Mouse (Mus musculus): ENCODE measurements around the gene H3f3a.

H3f3a gene

DNA sequence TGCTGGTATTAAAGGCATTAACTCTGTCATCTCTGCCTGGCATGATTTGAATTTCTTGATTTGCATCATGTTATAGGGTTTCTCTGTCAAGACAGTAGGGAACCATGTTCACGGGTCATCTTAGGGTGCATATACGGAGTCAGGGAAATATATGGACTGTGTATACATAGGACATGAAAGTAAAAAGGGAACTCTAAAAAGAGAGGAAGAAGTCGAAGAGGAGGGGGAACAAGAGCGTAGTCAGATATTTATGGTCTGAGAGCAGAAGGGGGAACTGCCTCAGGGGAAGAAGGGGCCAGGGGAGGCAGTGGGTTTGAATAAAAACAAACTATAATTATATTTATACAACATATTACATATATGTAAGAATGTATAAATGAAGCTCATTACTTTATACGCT is 8.5 kb upstream of the H3f3a start:
- no peak for DNase-seq

DNA sequence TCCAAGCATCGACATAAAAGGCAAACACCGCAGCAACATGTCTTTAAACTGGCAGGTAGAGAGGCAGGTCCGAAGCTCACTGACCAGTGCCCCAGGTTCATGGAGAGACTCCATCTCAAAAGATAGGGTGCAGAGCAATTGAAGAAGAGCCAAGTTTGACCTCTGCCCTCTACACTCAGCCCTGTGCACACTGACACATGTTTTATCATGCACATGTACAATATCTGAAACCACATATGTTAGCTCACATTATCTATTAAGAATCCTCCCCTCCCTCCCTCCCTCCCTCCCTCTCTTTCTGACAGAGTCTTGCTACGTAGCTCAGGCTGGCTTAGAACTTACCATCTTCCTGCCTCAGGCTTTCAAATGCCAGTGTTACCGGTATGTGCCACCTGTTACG is 7.4 kb upstream of the H3f3a start:
- DNase-seq = no peak

DNA sequence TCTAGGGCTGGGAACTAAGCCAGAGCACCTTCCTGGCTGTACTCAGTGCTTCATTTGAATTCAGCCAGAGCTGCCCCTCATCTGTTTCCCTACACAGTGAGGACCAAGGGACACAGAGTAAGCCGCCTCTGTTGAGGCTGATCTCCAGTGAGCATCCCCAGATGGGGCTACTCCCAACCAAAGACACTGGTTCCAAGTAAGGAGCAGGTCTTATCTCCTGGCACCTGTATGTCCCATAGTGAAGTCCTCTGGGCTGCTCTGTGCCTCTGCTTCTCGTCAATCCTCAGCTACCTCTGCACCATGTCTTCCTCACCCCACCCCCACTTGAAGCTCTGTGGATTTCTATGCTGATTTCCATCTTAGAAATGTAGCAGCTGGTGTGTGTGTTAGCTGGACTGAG is 4.3 kb upstream of the H3f3a start:
- DNase-seq = no peak

DNA sequence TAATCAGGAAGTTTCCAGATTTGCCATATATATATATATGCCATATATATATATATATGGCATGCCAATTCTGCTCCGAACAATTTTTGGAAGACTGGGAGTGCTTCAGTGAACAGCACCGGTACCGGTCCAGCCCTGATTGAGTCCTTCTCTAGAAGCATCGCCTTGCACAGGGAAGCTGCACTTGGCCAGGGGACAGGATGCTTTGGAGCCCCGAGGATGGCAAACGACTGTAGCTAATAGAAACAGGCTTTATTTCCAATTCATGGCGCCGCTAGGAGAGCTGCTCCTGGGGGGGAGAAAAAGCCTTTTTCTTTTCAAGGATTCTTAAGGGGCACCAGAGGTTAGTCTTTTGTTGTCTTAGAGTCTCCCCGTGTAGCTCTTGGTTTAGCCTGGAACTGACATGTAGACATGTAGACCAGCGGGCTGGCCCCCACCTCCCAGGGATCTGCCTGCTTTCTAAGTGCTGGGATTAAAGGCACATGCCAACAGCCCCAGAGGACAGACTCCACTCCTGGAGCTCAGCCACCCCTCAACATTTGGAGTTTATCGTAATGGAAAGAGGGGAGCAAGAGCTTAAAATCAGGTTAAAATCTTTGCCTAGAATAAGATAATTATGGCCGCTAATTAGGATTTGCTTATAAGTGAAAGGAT is 1.8 kb upstream of the H3f3a start:
- DNase-seq = peak; percentile 34 to 40

DNA sequence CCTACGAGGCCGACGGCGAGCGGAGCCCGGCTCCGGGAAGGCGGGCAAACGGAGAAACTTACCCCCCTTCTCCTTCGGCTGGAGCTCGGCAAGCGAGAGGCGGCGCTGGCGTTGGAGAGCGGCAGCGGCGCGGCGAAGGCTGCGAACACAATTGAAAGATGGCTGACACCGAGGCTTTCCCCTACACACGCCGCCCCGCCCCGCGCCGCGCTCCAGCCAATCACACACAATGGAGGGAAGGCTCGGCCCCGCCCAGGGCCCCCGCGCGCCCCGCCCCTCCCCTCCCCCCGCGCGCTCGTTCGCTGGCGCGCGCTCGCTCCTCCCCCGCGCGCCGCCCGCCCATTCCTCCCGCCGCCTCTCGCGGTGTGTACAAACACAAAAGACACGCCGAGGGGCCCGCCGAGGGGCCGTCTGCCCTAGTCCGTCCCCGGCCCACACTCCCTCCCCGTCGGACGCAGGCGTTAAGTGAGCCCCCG is 296 bp downstream of the H3f3a start:
- DNase-seq = peak; percentile 95 to 97

DNA sequence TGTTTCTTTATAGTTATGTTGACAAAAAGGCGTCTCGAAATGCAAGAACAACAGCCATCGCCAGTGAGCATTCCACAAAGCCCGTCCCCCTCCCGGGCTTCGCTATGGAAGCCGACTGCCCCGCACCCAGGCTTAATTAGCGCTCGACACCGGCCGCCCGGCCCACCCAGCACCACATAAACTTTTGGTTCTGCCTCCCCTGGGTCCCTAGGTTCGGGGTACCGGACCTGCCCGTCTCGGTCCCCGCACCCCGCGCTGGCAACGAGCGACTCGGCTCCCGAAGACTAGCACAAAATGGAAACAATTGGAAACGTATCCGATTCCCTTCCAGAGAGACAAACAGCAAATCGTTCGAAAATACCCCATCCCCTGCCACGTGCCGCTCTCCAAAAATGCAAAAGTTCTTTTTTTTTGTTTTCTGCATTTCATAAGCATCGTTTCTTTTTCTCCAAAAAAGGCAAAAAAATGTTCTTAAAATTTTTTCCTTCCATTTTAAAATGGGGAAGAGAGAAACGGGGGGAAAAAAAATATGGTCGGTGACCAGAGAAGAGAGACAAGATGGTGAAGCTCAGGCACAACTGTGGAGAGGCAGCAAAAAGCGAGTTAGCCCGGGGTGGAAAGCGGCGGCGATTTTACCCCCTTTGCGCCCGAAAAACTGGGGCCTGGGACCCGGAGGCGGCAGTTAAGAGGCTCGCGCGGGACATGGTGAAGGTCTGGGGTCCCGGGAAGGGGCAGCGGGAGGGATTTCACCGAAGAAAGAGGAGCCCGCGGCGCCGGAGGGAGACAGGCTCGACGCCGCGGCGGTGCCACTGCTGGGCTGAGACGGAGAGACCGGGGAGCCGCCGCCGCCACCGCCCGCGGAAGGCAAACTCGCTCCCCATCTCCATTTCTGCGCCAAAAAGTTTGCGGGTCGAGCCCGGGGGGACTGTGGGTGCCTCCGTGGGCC is 1.0 kb downstream of the H3f3a start:
- DNase-seq = peak; percentile 50 to 66

DNA sequence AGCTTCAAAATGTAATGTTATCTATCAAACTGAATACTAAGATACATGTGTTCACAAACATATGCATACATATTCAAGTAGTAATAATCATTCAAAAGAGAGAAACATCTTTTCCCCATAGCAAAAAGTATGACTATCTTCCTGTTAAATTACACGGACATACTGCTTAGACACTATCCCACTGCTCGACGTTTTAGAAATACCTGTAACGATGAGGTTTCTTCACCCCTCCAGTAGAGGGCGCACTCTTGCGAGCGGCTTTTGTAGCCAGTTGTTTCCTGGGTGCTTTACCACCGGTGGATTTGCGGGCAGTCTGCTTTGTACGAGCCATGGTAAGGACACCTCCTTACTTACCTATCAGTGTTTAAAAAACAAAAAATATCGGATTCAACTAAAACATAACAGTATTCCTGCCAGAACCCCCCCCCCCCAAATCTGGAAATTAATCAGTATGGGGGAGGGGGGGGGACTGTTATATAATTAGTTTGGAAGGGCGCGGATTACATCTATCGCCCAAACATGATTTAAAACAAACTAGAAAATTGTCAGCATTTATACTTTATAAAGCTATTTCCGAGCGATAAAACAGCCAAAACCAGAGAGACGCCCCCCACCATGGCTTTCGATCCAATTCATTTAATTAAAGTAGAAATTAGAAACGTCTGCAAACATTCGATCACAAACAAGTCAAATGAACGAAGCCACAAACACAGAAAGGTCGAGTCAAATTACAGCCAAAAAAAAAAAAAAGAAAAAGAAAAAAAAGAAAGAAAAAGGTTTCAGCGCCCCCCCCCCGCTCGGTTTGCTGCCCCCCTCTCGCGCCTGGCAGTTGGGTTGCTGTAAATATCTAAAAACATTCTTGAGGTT is 1.9 kb downstream of the H3f3a start:
- DNase-seq = peak in 1 of 2 experiments; percentile 24

DNA sequence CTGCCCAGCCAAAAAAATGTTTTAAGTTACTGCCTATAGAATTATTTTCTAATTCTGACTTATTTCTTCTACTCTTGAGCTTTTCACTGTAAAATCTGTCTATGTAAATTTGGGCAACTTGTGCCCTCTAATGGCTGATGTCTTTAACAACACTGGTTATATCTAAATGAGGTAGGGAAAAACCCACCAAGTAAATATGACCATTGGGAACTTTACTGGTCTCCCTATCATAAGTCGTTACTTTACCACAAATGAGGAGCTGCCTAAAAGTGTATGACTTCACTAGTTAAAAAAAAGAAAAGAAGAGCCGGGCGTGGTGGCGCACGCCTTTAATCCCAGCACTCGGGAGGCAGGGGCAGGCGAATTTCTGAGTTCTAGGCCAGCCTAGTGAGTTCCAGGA is 2.8 kb downstream of the H3f3a start:
- DNase-seq = peak; percentile 27 to 35

DNA sequence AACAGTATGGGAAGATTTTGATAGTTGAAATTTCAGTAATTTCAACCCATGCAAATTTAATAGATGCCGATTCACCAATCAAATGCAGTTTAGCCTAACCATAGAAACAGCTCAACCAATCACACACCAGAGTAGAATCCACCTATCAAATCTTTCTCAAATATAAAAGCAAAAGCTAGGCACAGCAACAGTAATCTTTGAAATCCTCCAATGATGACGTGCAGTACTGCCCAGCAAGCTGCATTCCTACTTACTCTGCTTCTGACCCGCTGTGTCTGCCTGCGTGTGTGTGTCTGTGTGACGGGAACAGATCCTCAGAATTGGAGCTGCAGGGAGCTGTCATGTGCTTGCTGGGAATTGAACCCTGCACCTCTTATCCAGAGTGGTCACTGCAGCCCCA is 4.9 kb downstream of the H3f3a start:
- DNase-seq = peak in 1 of 2 experiments; percentile 30

DNA sequence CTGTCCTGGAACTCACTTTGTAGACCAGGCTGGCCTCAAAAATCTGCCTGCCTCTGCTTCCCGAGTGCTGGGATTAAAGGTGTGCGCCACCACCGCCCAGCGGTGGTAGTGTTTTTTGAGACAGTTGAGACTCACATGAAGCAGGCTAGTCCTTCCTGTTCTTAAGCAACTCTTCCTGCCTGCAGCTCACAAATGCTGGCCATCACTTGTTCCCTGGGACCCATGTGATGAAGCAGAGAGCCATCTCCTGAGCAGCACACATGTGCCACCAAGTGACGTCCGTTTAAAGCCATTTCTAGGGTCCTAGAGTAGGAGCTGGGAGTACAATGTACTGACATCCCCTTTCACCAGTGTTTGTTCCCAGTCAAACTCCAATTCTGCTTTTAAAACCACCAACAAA is 9.9 kb downstream of the H3f3a start:
- DNase-seq = no peak

DNA sequence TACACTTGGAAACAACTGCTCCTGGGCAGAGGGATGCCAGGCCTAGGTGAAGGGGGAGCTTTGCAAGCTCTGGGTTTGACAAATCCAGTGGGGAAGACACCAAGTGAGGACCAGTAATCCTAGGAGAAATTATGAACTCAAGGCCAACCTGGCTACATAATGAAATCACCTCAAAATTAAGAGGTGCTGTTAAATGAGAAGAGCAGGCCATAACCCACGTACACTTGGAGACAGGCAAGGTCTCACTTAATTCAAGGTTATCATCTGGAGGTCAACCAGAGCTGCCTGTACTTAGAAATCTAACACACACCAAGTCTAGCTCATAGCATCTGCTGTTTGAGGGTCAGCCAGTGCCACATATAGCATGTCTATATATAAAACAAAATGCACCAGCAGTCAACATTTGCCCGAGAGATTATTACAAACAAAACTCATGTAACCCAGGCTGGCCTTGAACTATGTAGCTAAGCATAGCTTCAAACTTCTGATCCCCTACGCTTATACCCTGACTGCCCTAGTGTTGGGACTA is 12.2 kb downstream of the H3f3a start:
- DNase-seq = no peak

DNA sequence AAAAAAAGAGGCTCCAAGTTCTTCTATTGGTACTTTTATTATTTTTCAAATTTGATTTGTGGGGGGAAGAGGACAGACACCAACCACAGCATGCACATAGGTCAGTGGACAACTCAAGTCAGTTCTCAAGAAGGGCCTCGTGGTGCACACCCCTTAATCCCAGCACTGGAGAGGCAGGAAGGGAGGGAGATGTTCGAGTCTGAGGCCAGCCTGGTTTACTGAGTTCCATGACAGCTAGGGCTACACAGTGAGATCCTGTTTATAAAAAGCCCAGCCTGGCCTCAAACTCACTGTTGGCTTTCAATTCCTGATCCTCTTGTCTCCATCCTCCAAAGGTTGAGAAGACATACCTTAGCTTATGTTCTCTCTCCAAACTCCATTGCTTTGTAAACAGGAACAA is 12.9 kb downstream of the H3f3a start:
- DNase-seq = no peak

DNA sequence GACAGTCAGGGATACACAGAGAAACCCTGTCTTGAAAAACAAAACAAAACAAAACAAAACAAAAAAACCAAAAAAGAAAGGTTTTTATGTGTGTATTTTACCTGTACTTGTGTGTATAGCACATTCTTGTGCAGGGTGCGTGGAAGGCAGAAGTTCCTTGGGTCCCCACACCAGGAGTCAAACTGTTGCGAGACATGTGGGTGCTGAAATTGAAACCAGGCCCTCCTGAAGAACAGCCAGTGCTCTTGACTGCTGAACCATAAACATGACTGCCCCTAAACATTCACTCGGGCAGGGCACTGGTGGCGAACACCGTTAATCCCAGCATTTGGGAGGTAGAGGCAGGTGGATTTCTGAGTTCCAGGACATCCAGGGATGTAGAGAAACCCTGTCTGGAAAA is 13.7 kb downstream of the H3f3a start:
- no peak for DNase-seq

DNA sequence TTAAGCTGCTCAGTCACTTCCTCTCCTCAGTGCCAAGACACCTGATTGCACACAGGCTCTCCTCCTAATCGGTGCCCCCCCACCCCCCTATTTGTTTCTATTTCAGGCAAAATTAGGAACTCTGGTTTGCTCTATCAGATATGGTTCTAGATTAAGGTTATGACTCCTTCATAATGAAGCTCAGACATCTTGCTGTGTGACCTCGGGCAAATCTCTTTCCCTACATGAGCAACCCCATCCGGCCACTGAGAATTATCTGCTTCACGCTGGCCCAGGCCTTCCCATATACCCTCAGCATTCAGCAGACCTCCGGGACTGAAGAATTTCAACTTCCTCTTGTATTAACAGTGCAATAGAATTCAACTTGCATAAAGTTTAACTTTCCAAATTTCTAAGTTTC is 14.5 kb downstream of the H3f3a start:
- DNase-seq = no peak

DNA sequence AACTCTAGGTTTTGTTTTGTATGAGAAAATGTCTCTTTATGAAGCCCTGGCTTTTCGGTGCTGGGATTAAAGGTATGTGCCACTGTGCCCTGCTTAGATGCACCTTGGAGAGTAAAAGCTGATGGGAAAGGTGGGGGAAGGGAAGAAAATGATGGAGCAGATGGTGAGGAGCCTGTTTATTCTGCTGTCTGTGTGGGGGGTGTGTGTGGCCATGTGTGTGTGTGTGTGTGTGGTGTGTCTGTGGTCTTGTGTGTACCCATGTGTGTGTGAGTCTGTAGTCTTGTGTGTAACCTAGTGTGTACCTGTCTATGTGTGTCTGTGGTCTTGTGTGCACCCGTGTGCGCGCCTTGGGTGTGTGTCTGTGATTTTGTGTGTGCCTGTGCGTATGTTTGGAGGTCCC is 15.1 kb downstream of the H3f3a start:
- peak in 1 of 2 experiments; percentile 26 for DNase-seq

DNA sequence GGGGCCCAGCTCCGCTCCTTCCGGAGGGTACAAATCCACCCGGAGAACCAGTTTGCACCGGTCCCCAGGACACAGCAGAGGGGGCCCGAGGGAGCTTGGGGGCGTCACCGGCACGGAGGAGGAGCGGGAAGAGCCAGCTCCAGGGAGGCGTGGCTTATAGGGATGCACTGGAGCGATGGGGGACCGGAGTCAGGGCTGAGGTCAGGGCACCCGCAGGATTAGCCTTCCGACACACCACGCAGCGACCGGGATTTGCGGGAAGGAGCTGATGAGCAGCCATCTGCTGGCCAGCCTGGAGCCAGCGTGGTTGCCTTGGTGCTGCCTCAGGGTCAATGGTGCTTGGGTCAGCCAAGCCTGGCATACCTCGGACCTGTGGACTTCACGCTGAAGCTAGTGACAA is 19.6 kb downstream of the H3f3a start:
- DNase-seq = peak; percentile 75 to 80

DNA sequence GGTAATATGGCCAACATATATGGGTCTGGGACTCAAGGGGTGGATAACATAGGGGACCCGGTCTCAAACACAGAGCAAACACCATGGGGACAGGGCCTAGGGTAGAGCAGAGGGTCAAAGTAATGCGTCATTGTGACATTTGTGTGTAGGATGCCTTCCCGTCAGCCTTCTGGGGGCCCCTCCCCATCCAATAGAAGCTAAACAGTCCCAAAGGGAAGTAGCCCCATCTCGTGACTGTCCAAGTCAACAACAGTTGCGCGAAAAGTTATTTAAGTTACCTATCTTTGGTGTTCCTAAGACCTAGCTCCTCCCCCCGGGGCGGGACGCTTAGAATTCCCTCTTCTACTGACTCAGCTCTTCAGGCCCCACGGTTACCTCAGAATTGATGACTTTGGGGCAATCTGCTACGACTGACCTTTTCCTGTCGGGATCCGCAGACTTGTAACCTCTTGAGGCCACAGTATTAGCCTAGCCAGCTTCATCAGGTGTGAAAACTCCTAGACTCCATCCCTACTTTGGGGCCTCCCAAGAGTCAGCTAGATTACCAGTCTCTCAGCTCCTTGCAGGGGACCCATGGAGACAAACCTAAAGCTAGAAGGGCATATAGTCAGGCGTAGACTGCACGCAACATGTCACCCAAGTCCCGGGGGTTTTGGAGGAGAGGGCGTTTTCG is 20.2 kb downstream of the H3f3a start:
- DNase-seq = peak; percentile 22 to 33

DNA sequence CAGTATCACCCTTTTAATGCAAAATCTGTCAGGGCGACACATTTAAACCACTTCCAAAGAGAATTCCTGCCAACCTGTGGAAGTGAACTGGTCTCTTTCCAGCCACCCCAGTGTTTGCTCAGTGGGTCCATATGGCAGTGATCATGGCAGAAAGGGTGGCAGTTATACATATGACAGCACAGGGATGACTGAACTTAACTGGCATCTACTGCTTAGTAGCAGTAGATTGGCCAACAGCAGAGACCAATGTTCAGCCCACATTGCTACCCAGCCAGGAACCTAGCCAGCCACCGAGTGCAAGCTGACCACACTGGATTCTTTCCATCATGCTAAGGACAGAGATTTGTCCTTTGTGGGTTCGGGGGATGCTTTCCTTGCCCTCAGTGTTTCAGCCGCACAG is 20.9 kb downstream of the H3f3a start:
- peak; percentile 70 to 71 for DNase-seq

DNA sequence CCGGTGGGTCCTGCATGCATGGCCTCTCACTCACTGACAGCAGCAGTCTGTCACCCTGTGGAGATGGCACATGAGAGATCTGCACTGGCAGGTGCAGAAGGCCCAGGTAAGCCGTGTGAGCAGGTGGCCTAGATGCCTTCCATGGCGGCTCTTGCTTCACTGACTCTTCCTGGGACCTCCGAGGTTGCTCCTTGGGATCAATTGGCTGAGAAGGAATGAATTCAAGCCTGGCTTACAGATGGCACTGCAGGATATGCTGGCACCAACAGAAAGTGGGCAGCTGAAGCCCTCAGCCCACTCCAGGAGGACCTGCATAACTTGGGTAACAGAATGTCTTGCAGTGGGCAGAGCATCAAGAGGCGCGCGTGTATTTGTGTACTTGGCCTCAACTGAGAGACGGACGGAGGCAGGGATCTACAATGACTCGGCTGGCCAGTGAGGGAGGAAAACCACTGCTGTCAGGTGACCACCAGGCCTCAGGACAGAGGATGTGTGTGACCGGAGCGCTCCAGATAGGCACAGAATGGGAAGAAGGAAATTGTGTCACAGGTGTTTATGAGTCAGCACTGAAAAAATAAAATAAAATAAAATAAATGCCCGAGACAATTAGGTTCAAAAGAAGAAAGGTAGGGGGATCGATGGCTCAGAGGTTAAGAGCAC is 21.8 kb downstream of the H3f3a start:
- peak; percentile 40 to 46 for DNase-seq

DNA sequence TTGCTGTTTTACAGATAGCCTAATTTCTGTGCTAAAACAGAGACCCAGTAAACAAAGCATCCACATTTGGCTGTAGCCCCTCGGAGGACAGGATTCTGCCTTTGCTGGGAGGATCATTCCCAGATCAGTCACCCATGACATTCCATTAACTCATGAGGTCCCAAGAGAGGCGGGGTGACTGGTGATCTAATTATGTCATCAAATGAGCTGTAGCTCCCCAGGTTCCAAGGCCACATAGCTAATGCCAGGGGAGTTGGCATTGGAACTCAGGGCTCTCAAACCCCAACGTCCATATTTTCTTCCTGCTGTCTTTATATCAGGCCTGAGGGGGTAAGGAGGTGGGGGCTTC is 30.2 kb downstream of the H3f3a start:
- no peak for DNase-seq

DNA sequence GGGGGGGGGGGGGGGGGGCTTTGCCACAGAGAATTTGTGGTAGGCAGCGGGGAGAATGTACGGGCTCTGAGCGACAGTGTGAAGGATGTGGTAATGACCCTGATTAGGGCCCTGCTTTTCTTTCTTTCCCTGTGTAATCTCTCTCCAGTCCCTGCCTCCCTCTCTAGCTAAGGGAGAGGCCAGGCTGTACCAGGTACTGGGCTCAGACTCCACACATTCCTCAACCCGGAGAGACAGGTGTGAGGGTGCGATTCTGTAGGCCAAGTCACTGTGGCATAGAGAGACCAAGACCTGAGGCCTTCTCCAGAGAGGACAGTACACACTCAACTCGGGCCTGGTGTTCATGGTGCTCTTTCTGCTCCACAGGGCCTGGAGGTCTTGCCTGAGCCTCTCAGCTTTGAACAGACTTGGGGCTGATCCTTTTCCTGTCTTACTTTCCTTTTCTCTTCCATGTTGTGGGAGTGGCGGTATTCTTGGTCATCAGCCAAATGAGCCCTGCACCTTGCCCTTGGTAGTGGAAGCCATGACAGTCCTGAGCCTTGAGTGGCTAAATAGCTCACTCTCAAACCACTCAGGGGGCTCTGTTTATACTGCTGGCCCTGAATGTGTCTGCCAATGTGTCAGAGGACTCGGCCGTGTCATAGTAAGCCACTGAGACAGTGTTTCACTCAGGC is 30.7 kb downstream of the H3f3a start:
- DNase-seq = no peak

All from cerebellum, adult 18-20 months (tissue).